Mouse (Mus musculus) adrenal gland, postnatal 14 days (tissue): ENCODE measurements around the gene Cd55b. TPM values are rescaled to one million over a fixed set of nuclear protein-coding genes. Genes with fewer than 3 reads are reported as not detected.

ENCODE experiments used
- total RNA-seq: library from RNA; stranded (reverse); gene quantifications from 2 replicates; pipeline ENCODE4 v1.2.3, GENCODE M21; 2021

Gene Cd55b
- total RNA-seq, 1 experiment from 2014 or later: not detected

Other genes with a start within 250 kb of the Cd55b start
- gene Cd55, start 39.7 kb upstream of the Cd55b start, total RNA-seq: 17.8 and 38.3 TPM in 2 replicates
- not detected in 2 replicates for gene Zp3r, start 206.6 kb upstream of the Cd55b start, total RNA-seq
- 1.7 and 31.3 TPM in 2 replicates for gene C4bp, start 238.6 kb upstream of the Cd55b start, total RNA-seq